Mouse (Mus musculus): Measurements from ENCODE around the gene Thra. TPM values are rescaled to one million over a fixed set of nuclear protein-coding genes. Genes with fewer than 3 reads are reported as not detected.

Gene Thra
- polyA plus RNA-seq, 1 experiment from 2014 or later = 51.0 TPM

- no peaks in the 10 kb centered on the region for H3K36me3 ChIP-seq
- peak overlapping the region; percentile 51 for H3K4me2 ChIP-seq (replicated peaks)
- no peaks in the 10 kb centered on the region for H3K9me3 ChIP-seq (replicated peaks)
- H3K4me3 ChIP-seq (replicated peaks) = peak overlapping the region; percentile 28
- WGBS = 4% methylated on average over 18 of the region's 19 CpGs
- H3K27me3 ChIP-seq = no peaks in the 10 kb centered on the region
- peak overlapping the region; percentile 94 for H3K27ac ChIP-seq (replicated peaks)
- ATAC-seq (ENCODE audit: insufficient number of reproducible peaks, low FRiP score, low TSS enrichment, low read depth) = peak; percentile 78
- peaks cover 93% of the 10 kb centered on the region for H3K4me1 ChIP-seq
- H3K9ac ChIP-seq = no peak overlapping the region
Measured at GRCm38 (mm10) chr11:98746855-98747693, 6.6 kb downstream of the Thra start.

- H3K4me3 ChIP-seq (replicated peaks) = peak overlapping the region; percentile 21
- no peaks in the 10 kb centered on the region for H3K36me3 ChIP-seq
- no peaks in the 10 kb centered on the region for H3K27me3 ChIP-seq
- peak overlapping the region; percentile 51 for H3K4me2 ChIP-seq (replicated peaks)
- 9% methylated on average over 6 of the region's 6 CpGs for WGBS
- H3K4me1 ChIP-seq = peaks cover 98% of the 10 kb centered on the region
- H3K9ac ChIP-seq = no peak overlapping the region
- peak overlapping the region; percentile 94 for H3K27ac ChIP-seq (replicated peaks)
- H3K9me3 ChIP-seq (replicated peaks) = no peaks in the 10 kb centered on the region
- ATAC-seq (ENCODE audit: insufficient number of reproducible peaks, low FRiP score, low TSS enrichment, low read depth) = no peak
Measured at GRCm38 (mm10) chr11:98747804-98748505, 7.5 kb downstream of the Thra start.

GRCm38 (mm10) chr11:98748506-98749416, 8.3 kb downstream of the Thra start:
- peak overlapping the region; percentile 94 for H3K27ac ChIP-seq (replicated peaks)

GRCm38 (mm10) chr11:98749716-98750115, 9.3 kb downstream of the Thra start:
- no peak overlapping the region for H3K9ac ChIP-seq
- H3K27me3 ChIP-seq = no peaks in the 10 kb centered on the region
- peaks cover 97% of the 10 kb centered on the region for H3K4me1 ChIP-seq
- 26% methylated on average over 5 of the region's 5 CpGs for WGBS
- peak overlapping the region; percentile 51 for H3K4me2 ChIP-seq (replicated peaks)
- ATAC-seq (ENCODE audit: insufficient number of reproducible peaks, low FRiP score, low TSS enrichment, low read depth) = no peak
- peaks cover 12% of the 10 kb centered on the region; the same call in 1 of the 2 replicates for H3K36me3 ChIP-seq
- no peaks in the 10 kb centered on the region for H3K9me3 ChIP-seq (replicated peaks)
- peak overlapping the region; percentile 94 for H3K27ac ChIP-seq (replicated peaks)
- peak overlapping the region; percentile 21; the same call in 1 of the 2 replicates for H3K4me3 ChIP-seq (replicated peaks)

More at GRCm38 (mm10) chr11:98748506-98749416, 8.3 kb downstream of the Thra start:
- Histone ChIP-seq H3K4me3 (replicated peaks) (peak overlapping the region; percentile 21; the same call in 1 of the 2 replicates), H3K4me1 (peaks cover 97% of the 10 kb centered on the region), H3K36me3 (peaks cover 7% of the 10 kb centered on the region; the same call in 1 of the 2 replicates), H3K4me2 (replicated peaks) (peak overlapping the region; percentile 51), H3K9me3 (replicated peaks) (no peaks in the 10 kb centered on the region), H3K27me3 (no peaks in the 10 kb centered on the region), H3K9ac (no peak overlapping the region)
- no peak for ATAC-seq (ENCODE audit: insufficient number of reproducible peaks, low FRiP score, low TSS enrichment, low read depth)
- WGBS = 24% methylated on average over 15 of the region's 15 CpGs

GRCm38 (mm10) chr11:98750351-98751201, 10.1 kb downstream of the Thra start:
- Histone ChIP-seq H3K27ac (replicated peaks) (peak overlapping the region; percentile 94), H3K4me3 (replicated peaks) (peak overlapping the region; percentile 13), H3K4me2 (replicated peaks) (peak overlapping the region; percentile 39), H3K9me3 (replicated peaks) (no peaks in the 10 kb centered on the region), H3K9ac (no peak overlapping the region), H3K27me3 (no peaks in the 10 kb centered on the region), H3K36me3 (peaks cover 17% of the 10 kb centered on the region; the same call in 1 of the 2 replicates), H3K4me1 (peaks cover 95% of the 10 kb centered on the region)
- peak; percentile 53 for ATAC-seq (ENCODE audit: insufficient number of reproducible peaks, low FRiP score, low TSS enrichment, low read depth)
- WGBS = 18% methylated on average over 17 of the region's 17 CpGs

GRCm38 (mm10) chr11:98751221-98751782, 10.9 kb downstream of the Thra start:
- Histone ChIP-seq H3K27me3 (no peaks in the 10 kb centered on the region), H3K4me3 (replicated peaks) (peak overlapping the region; percentile 13; the same call in 1 of the 2 replicates), H3K27ac (replicated peaks) (peak overlapping the region; percentile 94), H3K4me1 (peaks cover 88% of the 10 kb centered on the region), H3K9ac (no peak overlapping the region), H3K9me3 (replicated peaks) (no peaks in the 10 kb centered on the region), H3K36me3 (peaks cover 21% of the 10 kb centered on the region), H3K4me2 (replicated peaks) (peak overlapping the region; percentile 39)
- 23% methylated on average over 6 of the region's 6 CpGs for WGBS
- ATAC-seq (ENCODE audit: insufficient number of reproducible peaks, low FRiP score, low TSS enrichment, low read depth) = peak; percentile 40

GRCm38 (mm10) chr11:98752562-98753140, 12.2 kb downstream of the Thra start:
- peaks cover 35% of the 10 kb centered on the region for H3K36me3 ChIP-seq
- H3K4me3 ChIP-seq (replicated peaks) = no peak overlapping the region
- no peaks in the 10 kb centered on the region for H3K9me3 ChIP-seq (replicated peaks)
- H3K27ac ChIP-seq (replicated peaks) = no peak overlapping the region
- no peaks in the 10 kb centered on the region for H3K27me3 ChIP-seq
- ATAC-seq (ENCODE audit: insufficient number of reproducible peaks, low FRiP score, low TSS enrichment, low read depth) = no peak
- H3K4me1 ChIP-seq = peaks cover 76% of the 10 kb centered on the region
- H3K9ac ChIP-seq = no peak overlapping the region
- H3K4me2 ChIP-seq (replicated peaks) = no peak overlapping the region
- WGBS = 82% methylated on average over 10 of the region's 10 CpGs

GRCm38 (mm10) chr11:98753264-98753663, 12.8 kb downstream of the Thra start:
- no peak overlapping the region for H3K9ac ChIP-seq
- peaks cover 37% of the 10 kb centered on the region for H3K36me3 ChIP-seq
- H3K4me1 ChIP-seq = peaks cover 70% of the 10 kb centered on the region
- no peak for ATAC-seq (ENCODE audit: insufficient number of reproducible peaks, low FRiP score, low TSS enrichment, low read depth)
- H3K4me2 ChIP-seq (replicated peaks) = no peak overlapping the region
- H3K9me3 ChIP-seq (replicated peaks) = no peaks in the 10 kb centered on the region
- H3K27me3 ChIP-seq = no peaks in the 10 kb centered on the region
- no peak overlapping the region for H3K4me3 ChIP-seq (replicated peaks)
- no peak overlapping the region for H3K27ac ChIP-seq (replicated peaks)
- WGBS = 85% methylated on average over 5 of the region's 5 CpGs

- Histone ChIP-seq H3K4me3 (replicated peaks) (no peak overlapping the region), H3K27ac (replicated peaks) (peak overlapping the region; percentile 73), H3K27me3 (no peaks in the 10 kb centered on the region), H3K36me3 (peaks cover 45% of the 10 kb centered on the region), H3K9me3 (replicated peaks) (no peaks in the 10 kb centered on the region), H3K4me1 (peaks cover 61% of the 10 kb centered on the region), H3K4me2 (replicated peaks) (no peak overlapping the region), H3K9ac (no peak overlapping the region)
- WGBS = 60% methylated on average over 9 of the region's 9 CpGs
- ATAC-seq (ENCODE audit: insufficient number of reproducible peaks, low FRiP score, low TSS enrichment, low read depth) = no peak
Measured at GRCm38 (mm10) chr11:98754151-98754620, 13.7 kb downstream of the Thra start.
